Mouse (Mus musculus) embryonic facial prominence, embryonic 12.5 days (tissue): ENCODE results near the gene Col9a2. TPM values are rescaled to one million over a fixed set of nuclear protein-coding genes. Genes with fewer than 3 reads are reported as not detected.

Experiments
- ATAC-seq: fragments of 200-750 bp; cut with Nextera tagmentation; 2 replicates; pipeline ENCODE4 v1.8.0; 2017; ENCODE audit not compliant: insufficient number of reproducible peaks, insufficient read depth, low FRiP score, low TSS enrichment
- H3K27ac ChIP-seq: fragments of 300-500 bp; sonication (generic); 2 replicates; pipeline ENCODE4 v1.5.1; 2016; ENCODE audit warnings: mild to moderate bottlenecking
- H3K27me3 ChIP-seq: fragments of 300-500 bp; sonication (generic); 2 replicates; pipeline ENCODE4 v1.6.1; 2016; ENCODE audit warnings: mild to moderate bottlenecking, moderate library complexity
- H3K36me3 ChIP-seq: fragments of 300-500 bp; sonication (generic); 2 replicates; pipeline ENCODE4 v1.6.1; 2016; ENCODE audit warnings: mild to moderate bottlenecking
- H3K4me1 ChIP-seq: fragments of 300-500 bp; sonication (generic); 2 replicates; pipeline ENCODE4 v1.6.1; 2016
- H3K4me2 ChIP-seq: fragments of 300-500 bp; sonication (generic); replicated peaks from 2 replicates; pipeline ENCODE4 v1.6.1; 2016; ENCODE audit warnings: mild to moderate bottlenecking, moderate library complexity
- H3K4me3 ChIP-seq: fragments of 300-500 bp; sonication (generic); 2 replicates; pipeline ENCODE4 v1.5.1; 2016; ENCODE audit warnings: mild to moderate bottlenecking
- H3K9ac ChIP-seq: fragments of 300-500 bp; sonication (generic); 2 replicates; pipeline ENCODE4 v1.6.1; 2016; ENCODE audit warnings: mild to moderate bottlenecking, moderate library complexity
- H3K9me3 ChIP-seq: fragments of 300-500 bp; sonication (generic); 2 replicates; pipeline ENCODE4 v1.6.1; 2016; ENCODE audit warnings: mild to moderate bottlenecking, moderate library complexity
- WGBS: fragments of 180-500 bp; shearing (Covaris S2); methylation state at CpG from one replicate; pipeline ENCODE4 v1.1.7; 2016; 5-methylcytosine and 5-hydroxymethylcytosine counted together
- polyA plus RNA-seq: library from polyadenylated mRNA; unstranded; fragments of >200 nt; fragmentation: Nextera tagmentation; extraction: Ambion mirVana; gene quantifications from 2 replicates; pipeline ENCODE4 v1.2.1, GENCODE M21; 2016

The Col9a2 gene
- polyA plus RNA-seq, 1 experiment from 2014 or later, result 61.6 TPM

- H3K4me3 ChIP-seq, result no peak overlapping the region
- H3K4me1 ChIP-seq, result peaks cover 2% of the 10 kb centered on the region; the same call in 1 of the 2 replicates
- ATAC-seq, result no peak
- no peaks in the 10 kb centered on the region for H3K27me3 ChIP-seq
- no peaks in the 10 kb centered on the region for H3K36me3 ChIP-seq
- WGBS, result 82% methylated on average over 5 of the region's 5 CpGs
- H3K9me3 ChIP-seq, result no peaks in the 10 kb centered on the region
- no peak overlapping the region for H3K4me2 ChIP-seq
- no peak overlapping the region for H3K27ac ChIP-seq
- no peak overlapping the region for H3K9ac ChIP-seq
Observed at GRCm38 (mm10) chr4:121009151-121009550, 30.0 kb upstream of the Col9a2 start.

- no peaks in the 10 kb centered on the region for H3K36me3 ChIP-seq
- H3K9me3 ChIP-seq, result no peaks in the 10 kb centered on the region
- no peak overlapping the region for H3K9ac ChIP-seq
- H3K4me3 ChIP-seq, result no peak overlapping the region
- WGBS, result 84% methylated on average over 11 of the region's 11 CpGs
- no peaks in the 10 kb centered on the region for H3K27me3 ChIP-seq
- H3K4me1 ChIP-seq, result peaks cover 5% of the 10 kb centered on the region
- no peak overlapping the region for H3K4me2 ChIP-seq
- ATAC-seq, result no peak
- no peak overlapping the region for H3K27ac ChIP-seq
Observed at GRCm38 (mm10) chr4:121010770-121011549, 28.2 kb upstream of the Col9a2 start.

DNA sequence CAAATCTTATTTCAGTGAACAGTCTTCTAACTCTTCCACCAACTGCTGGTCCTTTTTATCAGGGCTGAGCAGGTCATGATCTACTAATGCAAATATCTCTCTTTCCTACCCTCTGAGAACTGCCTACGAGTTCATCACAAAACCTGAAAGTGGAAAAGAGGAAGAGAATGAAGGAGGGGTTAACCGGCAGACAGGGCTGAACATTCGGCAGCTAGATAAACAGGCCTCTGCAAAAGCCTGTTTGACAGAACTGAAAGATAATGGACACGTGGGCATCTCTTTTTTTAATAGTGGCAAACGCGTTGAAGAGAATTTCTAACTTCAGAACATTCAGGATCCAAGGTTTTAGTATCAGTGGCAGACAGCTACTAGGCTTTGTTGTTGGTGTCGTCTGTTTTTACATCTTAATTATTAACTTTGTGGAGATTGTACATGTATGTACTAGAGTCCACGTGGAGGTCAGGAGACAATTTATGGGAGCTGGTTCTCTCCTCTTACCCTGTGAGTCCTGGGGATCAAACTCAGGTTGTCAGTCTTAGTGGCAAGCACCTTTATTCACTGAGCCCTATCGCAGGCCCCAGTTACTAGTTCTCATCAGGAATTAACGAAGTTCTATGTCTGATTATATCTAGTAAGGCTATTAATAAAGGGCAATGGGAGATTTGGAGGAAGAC, 24.5 kb upstream of the Col9a2 start:
- WGBS, result 81% methylated on average over 10 of the region's 10 CpGs
- no peaks in the 10 kb centered on the region for H3K27me3 ChIP-seq
- no peak overlapping the region for H3K4me3 ChIP-seq
- H3K4me1 ChIP-seq, result peaks cover 12% of the 10 kb centered on the region
- no peak overlapping the region for H3K27ac ChIP-seq
- H3K9ac ChIP-seq, result no peak overlapping the region
- no peak overlapping the region for H3K4me2 ChIP-seq
- H3K9me3 ChIP-seq, result no peaks in the 10 kb centered on the region
- no peak for ATAC-seq
- no peaks in the 10 kb centered on the region for H3K36me3 ChIP-seq

DNA sequence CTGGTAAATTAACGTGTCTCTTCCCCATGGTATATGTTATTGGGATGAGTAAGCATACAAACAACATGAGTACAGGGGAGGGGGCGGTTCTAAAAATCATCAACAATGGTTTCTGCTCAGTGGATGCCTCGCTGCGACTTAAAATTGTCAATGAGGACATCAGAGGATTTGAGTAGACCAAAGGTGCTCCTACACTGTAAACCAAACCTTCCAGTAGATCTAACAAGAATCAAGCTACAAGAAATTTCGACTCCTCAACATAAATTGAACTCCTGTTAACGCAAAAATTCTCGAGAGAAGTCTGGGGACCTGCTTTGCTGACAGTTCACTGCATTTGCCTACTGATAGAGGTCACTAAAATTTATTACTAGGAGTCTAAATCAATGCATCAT, 23.9 kb upstream of the Col9a2 start:
- peaks cover 12% of the 10 kb centered on the region for H3K4me1 ChIP-seq
- no peak for ATAC-seq
- H3K4me3 ChIP-seq, result no peak overlapping the region
- WGBS, result 81% methylated on average over 7 of the region's 7 CpGs
- no peak overlapping the region for H3K27ac ChIP-seq
- peak overlapping the region; percentile 97; the same call in 1 of the 2 replicates for H3K4me2 ChIP-seq
- H3K36me3 ChIP-seq, result no peaks in the 10 kb centered on the region
- H3K9ac ChIP-seq, result no peak overlapping the region
- no peaks in the 10 kb centered on the region for H3K9me3 ChIP-seq
- no peaks in the 10 kb centered on the region for H3K27me3 ChIP-seq

GRCm38 (mm10) chr4:121016021-121016898, 22.9 kb upstream of the Col9a2 start:
- ATAC-seq, result peak; percentile 37
- 7% methylated on average over 40 of the region's 40 CpGs for WGBS

GRCm38 (mm10) chr4:121016928-121017657, 22.1 kb upstream of the Col9a2 start, which contains the start of gene Smap2:
Gene Smap2, minus strand, starts transcription at chr4:121017247.
- H3K27me3 ChIP-seq, result no peaks in the 10 kb centered on the region
- H3K9ac ChIP-seq, result peak within 1 kb of the TSS; percentile 89
- peak within 1 kb of the TSS; percentile 99 for H3K4me3 ChIP-seq
- H3K9me3 ChIP-seq, result no peaks in the 10 kb centered on the region
- H3K27ac ChIP-seq, result peak within 1 kb of the TSS; percentile 73
- WGBS, result under 1% methylated on average over 41 of the region's 48 CpGs
- H3K4me1 ChIP-seq, result peaks cover 12% of the 10 kb centered on the region
- H3K36me3 ChIP-seq, result no peaks in the 10 kb centered on the region
- ATAC-seq, result peak; percentile 93
- peak within 1 kb of the TSS; percentile 97 for H3K4me2 ChIP-seq

More at GRCm38 (mm10) chr4:121016021-121016898, 22.9 kb upstream of the Col9a2 start:
- Histone ChIP-seq H3K9me3 (no peaks in the 10 kb centered on the region), H3K36me3 (no peaks in the 10 kb centered on the region), H3K4me1 (peaks cover 12% of the 10 kb centered on the region), H3K9ac (peak overlapping the region; percentile 89), H3K4me2 (peak overlapping the region; percentile 97), H3K27me3 (no peaks in the 10 kb centered on the region), H3K4me3 (peak overlapping the region; percentile 99), H3K27ac (peak overlapping the region; percentile 73)

GRCm38 (mm10) chr4:121018250-121018649, 20.9 kb upstream of the Col9a2 start:
- Histone ChIP-seq H3K27me3 (no peaks in the 10 kb centered on the region), H3K4me2 (no peak overlapping the region), H3K36me3 (no peaks in the 10 kb centered on the region), H3K4me1 (peaks cover 12% of the 10 kb centered on the region), H3K9ac (no peak overlapping the region), H3K9me3 (no peaks in the 10 kb centered on the region), H3K27ac (no peak overlapping the region), H3K4me3 (no peak overlapping the region)
- WGBS, result 91% methylated on average over 3 of the region's 3 CpGs
- no peak for ATAC-seq

DNA sequence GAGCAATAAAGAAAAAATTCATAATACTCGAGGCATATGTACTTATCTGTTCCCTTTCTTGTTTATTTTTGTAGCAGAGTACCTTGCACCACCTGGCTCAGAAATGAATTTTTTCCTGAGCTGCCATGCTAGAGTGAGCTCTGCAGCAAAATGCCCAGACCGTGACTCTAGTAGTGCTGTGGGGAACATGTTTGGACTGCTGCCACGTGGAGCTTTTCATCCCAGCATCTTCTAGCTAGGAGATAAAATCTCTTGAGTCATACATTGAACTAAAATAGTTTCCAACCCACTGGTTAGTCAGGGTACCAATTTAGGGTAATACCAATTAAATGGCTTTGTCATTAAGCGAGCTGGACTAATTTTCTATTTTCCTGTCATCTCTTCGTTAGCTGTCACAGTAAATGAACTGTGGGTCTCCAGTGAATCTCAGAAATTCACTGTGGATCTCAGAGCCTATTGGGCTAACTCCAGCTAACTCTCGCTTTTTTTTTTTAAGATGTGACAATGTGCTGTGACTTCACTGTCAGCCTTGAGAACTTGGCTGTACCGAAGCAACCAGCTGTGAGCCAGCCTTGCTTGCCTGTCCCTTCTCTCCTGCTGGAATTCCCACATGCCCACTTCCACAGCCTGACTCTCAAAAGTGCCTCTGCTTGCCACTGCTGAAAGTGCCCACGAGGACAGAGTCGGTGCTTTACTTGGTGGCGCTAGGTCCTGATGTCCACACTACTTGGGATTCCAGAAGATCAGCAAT, 19.0 kb upstream of the Col9a2 start:
- H3K4me2 ChIP-seq, result no peak overlapping the region
- H3K4me3 ChIP-seq, result no peak overlapping the region
- no peaks in the 10 kb centered on the region for H3K36me3 ChIP-seq
- no peaks in the 10 kb centered on the region for H3K9me3 ChIP-seq
- H3K27me3 ChIP-seq, result no peaks in the 10 kb centered on the region
- WGBS, result 75% methylated on average over 10 of the region's 10 CpGs
- H3K9ac ChIP-seq, result no peak overlapping the region
- peaks cover 12% of the 10 kb centered on the region for H3K4me1 ChIP-seq
- ATAC-seq, result no peak
- no peak overlapping the region for H3K27ac ChIP-seq

GRCm38 (mm10) chr4:121021911-121022310, 17.3 kb upstream of the Col9a2 start:
- Histone ChIP-seq H3K9ac (no peak overlapping the region), H3K27ac (0 out of 2 replicates have a peak overlapping the region, but pooled peaks have one; percentile 41), H3K4me3 (no peak overlapping the region), H3K4me1 (0 out of 2 replicates have a peak, but pooled peaks cover 3% of the 10 kb centered on the region), H3K36me3 (no peaks in the 10 kb centered on the region), H3K27me3 (no peaks in the 10 kb centered on the region), H3K4me2 (no peak overlapping the region), H3K9me3 (no peaks in the 10 kb centered on the region)
- no peak for ATAC-seq

DNA sequence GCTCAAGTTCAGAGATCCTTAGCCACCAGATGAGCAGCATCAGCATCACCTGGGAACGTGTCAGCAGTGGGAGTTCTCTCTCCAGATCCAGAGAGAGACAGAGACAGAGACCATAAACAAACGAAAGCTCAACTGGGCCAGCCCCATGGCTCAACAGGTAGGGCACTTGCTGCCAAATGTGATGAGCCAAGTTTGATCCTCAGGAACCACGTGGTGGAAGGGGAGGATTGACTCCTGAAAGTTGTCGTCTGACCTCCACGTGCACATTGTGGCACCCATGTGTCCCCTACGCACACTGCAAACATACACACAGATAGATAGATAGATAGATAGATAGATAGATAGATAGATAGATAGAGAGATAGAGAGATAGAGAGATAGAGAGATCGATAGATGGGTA, 15.7 kb upstream of the Col9a2 start:
- Histone ChIP-seq H3K27ac (no peak overlapping the region), H3K27me3 (no peaks in the 10 kb centered on the region), H3K9me3 (no peaks in the 10 kb centered on the region), H3K4me1 (no peaks in the 10 kb centered on the region), H3K4me3 (no peak overlapping the region), H3K9ac (no peak overlapping the region), H3K36me3 (no peaks in the 10 kb centered on the region), H3K4me2 (no peak overlapping the region)
- ATAC-seq, result no peak
- 82% methylated on average over 7 of the region's 7 CpGs for WGBS
